Mouse (Mus musculus) midbrain, postnatal 0 days (tissue): ENCODE results near the gene Lasp1. TPM values are rescaled to one million over a fixed set of nuclear protein-coding genes. Genes with fewer than 3 reads are reported as not detected.
A peak's percentile ranks its signal among the peaks of the same experiment; 100 is the strongest.

ENCODE experiments used
- ATAC-seq: fragments of 200-750 bp; cut with Nextera tagmentation; 2 replicates; pipeline ENCODE4 v1.8.0; 2017; ENCODE audit warnings: moderate number of reproducible peaks, mild to moderate bottlenecking, moderate TSS enrichment, moderate library complexity; ENCODE audit not compliant: low FRiP score
- DNase-seq: peaks from one replicate; pipeline ENCODE4 v3.0.0-alpha.2; 2015; ENCODE audit warnings: low spot score
- H3K27ac ChIP-seq: fragments of 300-500 bp; sonication (generic); 2 replicates; pipeline ENCODE4 v1.5.1; 2014; ENCODE audit warnings: low read depth, mild to moderate bottlenecking, low read length, mixed read lengths
- H3K27me3 ChIP-seq: fragments of 300-500 bp; sonication (generic); 2 replicates; pipeline ENCODE4 v1.6.1; 2014; ENCODE audit warnings: low read length, control low read depth, mixed read lengths; ENCODE audit not compliant: insufficient read depth
- H3K36me3 ChIP-seq: fragments of 300-500 bp; sonication (generic); 2 replicates; pipeline ENCODE4 v1.6.1; 2014; ENCODE audit warnings: low read length, control low read depth, mixed read lengths; ENCODE audit not compliant: insufficient read depth
- H3K4me1 ChIP-seq: fragments of 300-500 bp; sonication (generic); 2 replicates; pipeline ENCODE4 v1.6.1; 2014; ENCODE audit warnings: mild to moderate bottlenecking, control low read depth, antibody characterized with exemption, low read length, mixed read lengths; ENCODE audit not compliant: insufficient read depth
- H3K4me2 ChIP-seq: fragments of 300-500 bp; sonication (generic); 2 replicates; pipeline ENCODE4 v1.6.1; 2014; ENCODE audit warnings: low read depth, mild to moderate bottlenecking, low read length, mixed read lengths; ENCODE audit not compliant: poor library complexity, severe bottlenecking
- H3K4me3 ChIP-seq: fragments of 300-500 bp; sonication (generic); 2 replicates; pipeline ENCODE4 v1.5.1; 2014; ENCODE audit warnings: low read depth, mild to moderate bottlenecking, low read length, moderate library complexity
- H3K9ac ChIP-seq: fragments of 300-500 bp; sonication (generic); replicated peaks from 2 replicates; pipeline ENCODE4 v1.6.1; 2014; ENCODE audit warnings: mild to moderate bottlenecking, low read length, moderate library complexity, mixed read lengths; ENCODE audit not compliant: poor library complexity, severe bottlenecking
- H3K9me3 ChIP-seq: fragments of 300-500 bp; sonication (generic); 2 replicates; pipeline ENCODE4 v1.6.1; 2016; ENCODE audit warnings: low read length, control low read depth
- CTCF ChIP-seq: IDR thresholded peaks from 2 replicates; pipeline ENCODE4 v1.5.1; 2016; ENCODE audit warnings: antibody characterized with exemption, mild to moderate bottlenecking
- WGBS: fragments of 180-500 bp; shearing (Covaris S2); extraction: QIAGEN DNeasy Blood & Tissue Kit; methylation state at CpG from one replicate; pipeline ENCODE4 v1.1.7; 2014; 5-methylcytosine and 5-hydroxymethylcytosine counted together
- polyA plus RNA-seq: library from polyadenylated mRNA; unstranded; fragments of >200 nt; fragmentation: Nextera tagmentation; extraction: Ambion mirVana; gene quantifications from 2 replicates; pipeline ENCODE4 v1.2.1, GENCODE M21; 2015
- total RNA-seq: library from RNA; depleted of rRNA; stranded (reverse); fragments of >200 nt; gene quantifications from 2 replicates; pipeline ENCODE4 v1.2.3, GENCODE M21; 2014

The Lasp1 gene
- total and polyA plus RNA-seq, 2 experiments from 2014 or later: 179 to 206 TPM

DNA sequence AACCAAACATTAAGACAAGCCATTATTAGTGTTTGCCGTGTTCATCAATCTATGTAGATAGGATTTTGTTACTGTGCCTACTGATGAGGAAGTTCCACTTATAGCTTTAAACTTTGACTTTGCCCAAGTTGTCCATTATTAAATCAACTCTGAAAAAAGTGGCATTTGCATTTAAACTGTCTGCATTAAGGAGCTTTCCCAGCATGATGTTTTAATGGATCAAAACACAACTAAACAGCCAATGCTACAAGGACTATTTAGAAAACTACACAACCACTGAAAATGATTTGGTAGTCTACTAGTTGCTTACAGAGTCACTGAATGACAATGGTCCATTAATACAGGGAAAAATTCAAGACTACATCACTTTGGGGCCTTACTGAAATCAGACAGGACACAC lies 19.9 kb upstream of the Lasp1 start:
- peaks cover 26% of the 10 kb centered on the region for H3K36me3 ChIP-seq
- DNase-seq: no peak
- H3K27ac ChIP-seq: no peak overlapping the region
- no peaks in the 10 kb centered on the region for H3K27me3 ChIP-seq
- WGBS: 97% methylated on average over 1 of the region's 1 CpGs
- no peak for TF ChIP-seq CTCF
- no peak overlapping the region for H3K4me3 ChIP-seq
- H3K9me3 ChIP-seq: no peaks in the 10 kb centered on the region
- no peak for ATAC-seq
- no peak overlapping the region for H3K4me2 ChIP-seq
- no peaks in the 10 kb centered on the region; the same call in 1 of the 2 replicates for H3K4me1 ChIP-seq
- no peak overlapping the region for H3K9ac ChIP-seq

DNA sequence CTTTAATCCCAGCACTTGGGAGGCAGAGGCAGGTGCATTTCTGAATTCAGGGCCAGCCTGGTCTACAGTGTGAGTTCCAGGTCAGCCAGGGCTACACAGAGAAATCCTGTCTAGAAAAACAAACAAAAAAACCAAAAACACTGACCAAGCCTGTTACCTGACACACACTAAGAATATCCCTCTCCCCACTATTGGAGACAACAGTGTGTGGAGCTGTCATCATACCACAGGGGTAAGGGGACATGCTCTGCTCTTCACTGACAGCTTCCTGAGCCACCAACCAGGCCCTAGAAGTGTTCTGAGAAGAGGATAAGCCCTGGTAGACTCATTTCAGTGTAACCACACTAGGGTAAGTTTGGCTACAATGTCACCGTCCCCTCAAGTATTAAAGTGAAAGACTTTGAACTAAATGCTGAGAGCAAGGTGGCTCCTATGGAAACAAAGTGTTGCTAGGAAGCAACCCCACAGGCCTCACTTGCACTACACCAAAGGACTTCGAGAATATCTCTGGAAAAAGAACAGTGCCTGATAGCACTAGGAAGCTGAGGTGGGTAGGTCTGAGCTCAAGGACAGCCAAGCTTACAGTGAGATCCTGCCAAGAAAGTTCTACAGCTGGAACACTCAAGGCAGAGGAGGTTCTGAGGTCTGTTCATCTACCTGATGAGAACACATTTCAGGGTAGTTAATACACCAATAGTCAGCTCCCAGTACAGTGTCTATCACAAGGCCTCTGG lies 18.7 kb upstream of the Lasp1 start:
- H3K9me3 ChIP-seq: no peaks in the 10 kb centered on the region
- H3K27ac ChIP-seq: no peak overlapping the region
- 0 out of 2 replicates have a peak overlapping the region, but pooled peaks have one; percentile 66 for H3K4me2 ChIP-seq
- H3K4me1 ChIP-seq: no peaks in the 10 kb centered on the region; the same call in 1 of the 2 replicates
- 86% methylated on average over 2 of the region's 2 CpGs for WGBS
- TF ChIP-seq CTCF: no peak
- peaks cover 25% of the 10 kb centered on the region for H3K36me3 ChIP-seq
- peak overlapping the region; percentile 76; the same call in 1 of the 2 replicates for H3K4me3 ChIP-seq
- ATAC-seq: no peak
- H3K27me3 ChIP-seq: no peaks in the 10 kb centered on the region
- peak overlapping the region; percentile 24; the same call in 1 of the 2 replicates for H3K9ac ChIP-seq
- DNase-seq: no peak

GRCm38 (mm10) chr11:97781478-97781831 lies 17.3 kb upstream of the Lasp1 start:
- Histone ChIP-seq H3K27ac (peak overlapping the region; percentile 94), H3K4me1 (no peaks in the 10 kb centered on the region; the same call in 1 of the 2 replicates), H3K36me3 (peaks cover 22% of the 10 kb centered on the region), H3K27me3 (no peaks in the 10 kb centered on the region), H3K9ac (peak overlapping the region; percentile 94), H3K4me2 (peak overlapping the region; percentile 66), H3K4me3 (peak overlapping the region; percentile 76), H3K9me3 (no peaks in the 10 kb centered on the region)
- no peak for TF ChIP-seq CTCF
- ATAC-seq (no peak), DNase-seq (no peak)
- WGBS: 3% methylated on average over 11 of the region's 11 CpGs

DNA sequence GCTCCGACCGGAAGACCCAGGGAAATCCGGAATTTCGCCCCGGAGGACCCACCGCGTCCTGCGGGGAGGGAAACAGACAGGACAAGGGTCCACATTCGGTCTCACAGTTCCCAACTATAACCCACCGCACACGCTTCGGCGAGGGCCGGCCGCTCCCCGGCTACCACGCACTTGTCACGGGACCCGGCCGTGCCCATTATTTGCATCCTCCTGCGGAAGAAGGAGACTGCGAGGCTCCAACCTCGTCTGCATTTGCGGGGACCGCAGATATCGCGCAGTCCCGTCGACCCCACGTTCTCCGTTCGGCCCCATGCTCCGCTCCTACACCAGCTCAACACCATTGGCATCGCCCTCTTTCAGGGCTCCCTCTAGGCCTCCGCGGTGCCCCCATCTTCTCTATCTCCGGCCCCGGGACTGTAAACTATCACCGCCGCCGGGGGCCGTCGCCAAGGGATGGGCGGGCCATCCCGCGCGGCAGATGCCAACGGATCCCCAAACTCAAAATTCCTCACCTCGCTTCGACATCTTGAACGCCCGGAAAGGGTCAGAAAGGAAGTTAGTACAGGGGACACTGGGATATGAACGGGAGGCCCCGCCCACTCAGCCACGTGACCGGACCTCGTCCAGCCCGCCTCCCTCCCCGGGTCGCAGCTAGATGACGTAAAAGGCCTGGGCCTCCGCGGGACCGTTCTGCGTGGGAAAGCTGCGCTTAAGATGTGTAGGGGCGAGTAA lies 16.8 kb upstream of the Lasp1 start, which contains the start of gene Rpl23:
Gene Rpl23 (minus strand): TSS at position 606 of the 732 bp plus-strand sequence.
- TF ChIP-seq CTCF: no peak
- Histone ChIP-seq H3K9ac (peak within 1 kb of the TSS; percentile 94), H3K9me3 (no peaks in the 10 kb centered on the region), H3K4me2 (peak within 1 kb of the TSS; percentile 66), H3K4me3 (peak within 1 kb of the TSS; percentile 76), H3K27ac (peak within 1 kb of the TSS; percentile 94), H3K4me1 (no peaks in the 10 kb centered on the region; the same call in 1 of the 2 replicates), H3K27me3 (no peaks in the 10 kb centered on the region), H3K36me3 (peaks cover 22% of the 10 kb centered on the region)
- WGBS: under 1% methylated on average over 67 of the region's 67 CpGs
- peak; percentile 99 for DNase-seq
- peak; percentile 92 for ATAC-seq

DNA sequence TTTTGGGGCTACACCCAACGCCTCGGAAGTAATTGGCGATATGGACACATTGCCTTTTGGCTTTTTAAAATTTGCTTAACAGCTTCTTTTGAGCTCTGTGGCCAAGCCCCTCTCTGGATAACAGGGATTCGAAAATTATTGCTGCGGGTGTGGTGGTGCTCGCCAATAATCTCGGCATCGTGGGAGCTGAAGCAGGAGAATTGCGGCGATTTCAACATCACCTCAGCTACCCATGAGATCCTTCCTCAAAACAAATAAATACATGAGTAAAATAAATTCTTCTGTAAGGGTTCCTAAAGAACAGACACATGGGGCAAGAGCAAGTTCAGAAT lies 16.3 kb upstream of the Lasp1 start:
- ATAC-seq (no peak), DNase-seq (no peak)
- peak overlapping the region; percentile 61 for H3K4me2 ChIP-seq
- under 1% methylated on average over 10 of the region's 10 CpGs for WGBS
- peaks cover 17% of the 10 kb centered on the region for H3K36me3 ChIP-seq
- TF ChIP-seq CTCF: no peak
- H3K9ac ChIP-seq: peak overlapping the region; percentile 58
- no peaks in the 10 kb centered on the region for H3K9me3 ChIP-seq
- H3K4me3 ChIP-seq: peak overlapping the region; percentile 76
- H3K4me1 ChIP-seq: no peaks in the 10 kb centered on the region; the same call in 1 of the 2 replicates
- H3K27me3 ChIP-seq: no peaks in the 10 kb centered on the region
- peak overlapping the region; percentile 94 for H3K27ac ChIP-seq

- Histone ChIP-seq H3K4me1 (no peaks in the 10 kb centered on the region), H3K36me3 (no peaks in the 10 kb centered on the region), H3K4me3 (no peak overlapping the region), H3K9me3 (no peaks in the 10 kb centered on the region), H3K9ac (no peak overlapping the region), H3K4me2 (no peak overlapping the region), H3K27ac (no peak overlapping the region), H3K27me3 (no peaks in the 10 kb centered on the region)
- 77% methylated on average over 3 of the region's 3 CpGs for WGBS
- DNase-seq (no peak), ATAC-seq (no peak)
- TF ChIP-seq CTCF: no peak
These were observed 10.8 kb upstream of the Lasp1 start for GRCm38 (mm10) chr11:97787961-97788360.
